Mouse (Mus musculus) lung, postnatal 14 days (tissue): Measurements from ENCODE around the gene Ufl1.
"Not testable (repeated sequence)": the region's sequence is repeated elsewhere in the genome, so short reads cannot be mapped to it uniquely, and the experiment has no call there.

Experiments
- DNase-seq: peaks from one replicate; pipeline ENCODE4 v3.0.0; 2021

Gene Ufl1

GRCm38 (mm10) chr4:25281671-25282038, at the start of gene Ufl1:
Gene Ufl1 (minus strand): TSS chr4:25281821.
- peak; percentile 97 for DNase-seq

GRCm38 (mm10) chr4:25325684-25326220, 44.1 kb upstream of the Ufl1 start:
- no peak for DNase-seq

- DNase-seq = no peak
Observed at GRCm38 (mm10) chr4:25322631-25323178, 41.1 kb upstream of the Ufl1 start.

- DNase-seq = no peak
Observed at GRCm38 (mm10) chr4:25313767-25314166, 32.1 kb upstream of the Ufl1 start.

- DNase-seq = not testable (repeated sequence)
Observed at GRCm38 (mm10) chr4:25285002-25285401, 3.4 kb upstream of the Ufl1 start.

- DNase-seq = no peak
Observed at GRCm38 (mm10) chr4:25280938-25281670, 517 bp downstream of the Ufl1 start.

- no peak for DNase-seq
Observed at GRCm38 (mm10) chr4:25272861-25273627, 8.6 kb downstream of the Ufl1 start.

- no peak for DNase-seq
Observed at GRCm38 (mm10) chr4:25271926-25272325, 9.7 kb downstream of the Ufl1 start.

GRCm38 (mm10) chr4:25267144-25267543, 14.5 kb downstream of the Ufl1 start:
- DNase-seq = no peak

- DNase-seq = no peak
Observed at GRCm38 (mm10) chr4:25257822-25258398, 23.7 kb downstream of the Ufl1 start.

GRCm38 (mm10) chr4:25242776-25243175, 38.8 kb downstream of the Ufl1 start, which contains the start of gene Fhl5:
Gene Fhl5 (minus strand): TSS chr4:25242876.
- DNase-seq = no peak

GRCm38 (mm10) chr4:25235663-25236062, 46.0 kb downstream of the Ufl1 start:
- DNase-seq = not testable (repeated sequence)

GRCm38 (mm10) chr4:25233767-25234166, 47.9 kb downstream of the Ufl1 start:
- not testable (repeated sequence) for DNase-seq

GRCm38 (mm10) chr4:25232546-25232945, 49.1 kb downstream of the Ufl1 start:
- DNase-seq = no peak

GRCm38 (mm10) chr4:25227527-25227926, 54.1 kb downstream of the Ufl1 start:
- DNase-seq = no peak

GRCm38 (mm10) chr4:25221927-25222326, 59.7 kb downstream of the Ufl1 start:
- no peak for DNase-seq

GRCm38 (mm10) chr4:25213451-25213850, 68.2 kb downstream of the Ufl1 start:
- no peak for DNase-seq

- DNase-seq = no peak
Observed at GRCm38 (mm10) chr4:25206166-25206565, 75.5 kb downstream of the Ufl1 start.
